Mouse (Mus musculus) adipocyte (in vitro differentiated cells): ENCODE measurements at regions not wholly inside any gene's neighbourhood (a gene's known extent, or its start where the extent isn't known, plus 50 kb on each side); places are given as distances from the start of the nearest gene placed in this dataset.

Experiments
- DNase-seq: peaks from one replicate; pipeline ENCODE4 v3.0.0-alpha.2; 2016; ENCODE audit warnings: low spot score

DNA sequence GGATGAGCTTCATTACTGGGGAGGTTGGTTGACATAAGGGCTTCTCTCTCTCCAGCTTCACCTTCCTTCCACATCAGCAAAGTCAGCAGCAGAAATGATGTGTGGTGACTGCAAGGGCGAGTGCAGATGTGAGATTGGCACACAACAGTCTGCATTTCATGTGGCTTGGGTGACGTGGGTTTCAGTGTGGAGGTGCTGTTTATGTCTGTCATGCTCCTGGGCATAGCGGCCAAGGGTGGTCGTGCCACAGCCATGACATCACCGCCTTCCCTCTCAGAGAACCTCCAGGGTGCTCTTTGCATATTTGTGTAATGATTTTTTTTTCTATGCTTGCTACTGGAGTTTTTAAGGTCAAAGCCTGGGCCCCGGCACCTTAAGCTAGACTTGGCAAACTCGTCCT, 64.0 kb downstream of the Pthlh start:
- DNase-seq: peak; percentile 66

DNA sequence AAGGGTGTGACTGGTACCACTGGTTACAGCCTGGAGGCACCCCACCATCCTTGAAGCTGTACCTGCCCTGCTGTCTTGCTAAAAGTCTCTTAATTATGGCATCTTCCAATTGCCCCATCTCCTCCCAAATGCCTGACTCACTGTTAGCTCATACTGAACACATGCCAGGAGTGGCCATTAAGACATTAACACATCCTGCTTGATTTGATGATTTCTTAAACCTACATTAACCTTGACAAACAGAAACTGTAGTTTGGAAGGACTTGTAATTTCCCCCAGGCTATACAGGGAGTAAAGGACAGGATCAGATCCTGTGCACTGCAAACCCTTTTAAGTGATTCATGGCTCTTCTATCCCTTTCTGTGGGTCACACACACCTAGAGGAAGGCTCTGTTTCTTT, 64.6 kb downstream of the Pthlh start:
- DNase-seq: peak; percentile 36

DNA sequence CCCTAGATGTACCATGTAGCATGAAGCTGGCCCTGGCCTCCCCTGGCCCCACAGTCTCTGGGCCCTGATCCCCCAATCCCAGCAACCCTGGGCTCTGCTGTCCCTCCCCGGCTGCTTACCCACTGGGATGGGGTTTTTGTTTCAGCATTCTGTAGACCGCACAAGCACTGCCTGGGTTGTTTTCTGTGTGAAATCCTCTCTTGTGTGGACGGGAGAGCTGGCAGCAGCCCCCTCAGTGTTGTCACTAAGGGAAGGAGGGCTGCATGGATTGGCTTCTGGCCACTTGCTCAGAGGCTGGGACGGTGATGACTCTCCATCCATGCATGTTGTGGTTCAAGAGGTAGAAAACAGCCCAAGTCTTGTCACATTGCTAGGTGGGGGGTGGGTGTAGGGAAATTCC, 67.6 kb downstream of the Pthlh start:
- DNase-seq: no peak

DNA sequence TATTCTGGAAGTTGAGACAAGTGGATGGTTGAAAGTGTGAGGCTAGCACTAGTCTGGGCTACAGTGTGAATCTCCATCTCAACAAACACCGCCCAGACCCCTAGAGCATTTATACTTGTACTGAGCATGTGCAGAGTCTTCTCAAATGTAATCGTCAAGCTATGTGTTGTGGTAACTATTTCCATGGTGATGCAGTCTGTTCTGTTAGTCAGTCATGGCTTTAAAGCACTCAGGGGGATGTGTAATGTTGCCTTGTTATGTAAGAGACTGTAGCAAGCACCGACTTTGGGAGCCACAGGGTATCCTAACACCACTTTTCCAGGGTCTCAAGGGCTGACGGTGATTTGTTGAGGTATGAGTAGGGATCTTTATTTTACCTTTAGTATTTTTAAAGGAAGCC, 68.7 kb downstream of the Pthlh start:
- DNase-seq: no peak

DNA sequence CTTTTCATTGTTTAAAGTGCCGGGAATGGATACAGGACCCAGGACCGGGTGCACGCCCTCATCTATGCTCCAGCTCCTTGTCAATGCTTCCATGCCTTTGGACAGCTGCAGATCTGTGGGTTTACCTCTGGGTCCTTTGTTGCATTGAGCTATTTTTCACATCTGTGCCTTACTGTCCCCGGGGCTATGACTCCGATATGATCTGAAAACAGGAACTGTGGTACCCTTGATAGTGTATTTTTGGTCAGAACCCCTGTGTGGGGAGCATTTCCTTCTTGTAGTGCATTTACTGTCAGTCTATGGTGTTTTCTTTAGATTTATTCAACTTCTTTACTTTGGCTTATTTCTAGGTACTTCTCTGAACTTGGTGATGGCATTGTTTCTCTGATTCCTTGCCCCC, 76.3 kb downstream of the Pthlh start:
- no peak for DNase-seq

DNA sequence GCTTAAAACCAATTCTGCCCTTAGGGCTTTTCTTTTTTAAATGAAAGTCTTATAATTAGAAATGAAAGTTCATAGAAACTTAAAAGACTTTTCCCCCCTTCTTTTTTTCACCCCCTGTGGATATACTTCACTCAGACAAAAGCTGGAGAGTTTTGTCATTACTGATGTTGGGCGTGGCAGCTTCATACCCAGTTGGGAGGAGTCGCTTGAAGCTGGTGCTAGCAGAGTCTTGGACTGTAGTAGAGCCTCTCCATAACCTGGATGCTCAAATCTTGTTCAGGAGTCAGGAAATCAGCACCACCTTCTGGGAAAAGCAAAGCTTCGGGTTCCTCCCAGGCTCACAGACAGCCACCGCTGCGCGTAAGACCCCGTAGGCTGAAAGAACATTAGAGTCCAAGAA, 85.7 kb downstream of the Pthlh start:
- DNase-seq: no peak

DNA sequence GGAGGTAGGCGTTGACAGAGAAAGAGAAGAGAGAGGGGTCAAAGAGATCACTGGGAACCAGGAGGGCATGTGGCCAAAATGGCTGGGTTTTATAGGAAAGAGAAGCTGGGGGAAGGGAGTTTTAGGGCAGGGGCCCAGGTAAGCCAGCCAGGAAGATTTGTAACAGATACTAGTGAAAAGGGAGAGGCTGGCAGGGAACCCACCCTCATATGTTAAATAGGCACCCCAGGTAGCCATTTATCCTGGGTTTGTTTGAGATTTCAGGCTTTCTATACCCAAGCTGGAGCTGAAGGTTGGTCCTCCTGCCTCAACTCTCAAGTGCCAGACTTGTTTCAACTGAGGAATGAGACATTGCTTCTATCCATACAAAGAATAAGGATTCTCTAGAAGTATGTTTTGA, 85.0 kb downstream of the Klhl42 start:
- no peak for DNase-seq
